Comparison of ENCODE assay signal across 8 mouse cellular contexts in the genomic region with DNA sequence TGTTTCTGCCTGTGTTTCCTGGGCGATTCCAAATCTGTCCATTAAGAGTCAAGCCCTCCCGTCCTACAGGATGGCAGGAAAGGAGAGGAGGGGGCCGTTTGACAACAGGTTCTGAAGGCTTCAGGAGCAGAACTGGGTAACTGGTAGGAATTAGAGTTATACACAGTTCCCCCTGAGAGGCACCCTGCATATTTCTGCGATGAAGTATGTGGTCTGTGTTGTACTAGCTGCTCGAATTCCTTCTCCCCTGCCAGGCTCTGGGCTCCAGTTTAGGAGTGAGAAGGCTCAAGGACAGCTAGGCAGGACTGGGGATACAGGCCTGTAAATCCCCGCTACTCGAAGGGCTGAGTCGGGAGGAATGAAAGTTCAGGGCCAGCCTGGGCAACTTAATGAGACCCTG. TPM values are rescaled to one million over a fixed set of nuclear protein-coding genes. Genes with fewer than 3 reads are reported as not detected.
DNase-seq lines count a peak whose midpoint lies in the region; ATAC-seq and TF ChIP-seq lines count a peak whose summit lies in the region.

No protein-coding gene starts in this region.

- ATAC-seq in limb, embryonic 12.5 days (ENCODE audit: insufficient number of reproducible peaks, insufficient read depth, low FRiP score, low TSS enrichment, low read depth): peak; percentile 23; the same call in 1 of the 2 replicates
- no peak for ATAC-seq in inflammation-experienced regulatory T-cells, adult 6 months

- H3K9me3 ChIP-seq in ES-E14 (ENCODE audit: control insufficient read depth, insufficient read depth, low read depth, low read length): no peaks in the 10 kb centered on the region
- no peaks in the 10 kb centered on the region for H3K9me3 ChIP-seq in limb, embryonic 12.5 days

- peak overlapping the region; percentile 26 for H3K4me2 ChIP-seq in limb, embryonic 12.5 days

- in situ Hi-C loops in ES-E14 (cut with MboI; ENCODE audit: low sequenced_read_pairs in 2 of 2, unreplicated experiment in 2 of 2): no loop called here

- peak overlapping the region; percentile 32; the same call in 1 of the 2 replicates for H3K9ac ChIP-seq in ES-E14 (ENCODE audit: insufficient read depth, low read depth, low read length, poor library complexity, severe bottlenecking)
- H3K9ac ChIP-seq in limb, embryonic 12.5 days (replicated peaks): peak overlapping the region; percentile 9

- H3K27me3 ChIP-seq in limb, embryonic 12.5 days: no peaks in the 10 kb centered on the region

- peaks cover 27 to 31% of the 10 kb centered on the region in 2 experiments for H3K4me1 ChIP-seq in ES-E14 (ENCODE audit: control insufficient read depth in 2 of 2, insufficient read depth in 2 of 2, low read length in 2 of 2, poor library complexity in 1 of 2)
- peaks cover 46% of the 10 kb centered on the region for H3K4me1 ChIP-seq in limb, embryonic 12.5 days (replicated peaks)

- no peaks in the 10 kb centered on the region for H3K36me3 ChIP-seq in ES-E14 (ENCODE audit: control insufficient read depth, insufficient read depth, low read length, poor library complexity, severe bottlenecking)
- no peaks in the 10 kb centered on the region for H3K36me3 ChIP-seq in limb, embryonic 12.5 days

- no peak overlapping the region; a peak in 1 of 4 replicates for H3K4me3 ChIP-seq in ES-E14 (ENCODE audit: insufficient read depth in 1 of 2, low read depth in 1 of 2, low read length in 2 of 2, poor library complexity in 1 of 2, severe bottlenecking in 1 of 2)
- H3K4me3 ChIP-seq in limb, embryonic 12.5 days (replicated peaks): no peak overlapping the region

- peak; percentile 59 for DNase-seq in gastrocnemius, adult 18-20 months (ENCODE audit: low spot score)
- DNase-seq in gastrocnemius, postnatal 36 days: no peak
- no peak for DNase-seq in ES-E14 (ENCODE audit: low read depth, low spot score)
- DNase-seq in heart, adult 9 months (ENCODE audit: low spot score in 2 of 2): peak; percentile 55 to 62
- DNase-seq in yolk sac, embryonic 10.5 days (ENCODE audit: low spot score): peak; percentile 43
- no peak for DNase-seq in right cerebral cortex, adult 2 months (ENCODE audit: low spot score in 2 of 2)

- peak overlapping the region; percentile 3; the same call in 1 of the 2 replicates for H3K27ac ChIP-seq in ES-E14 (ENCODE audit: insufficient read depth, low read depth, low read length, poor library complexity, severe bottlenecking)
- peak overlapping the region; percentile 92 for H3K27ac ChIP-seq in limb, embryonic 12.5 days

- intact Hi-C loops in gastrocnemius, postnatal 36 days (cut with DNase I): no loop called here

- WGBS in limb, embryonic 12.5 days: 32% methylated on average over 8 of the region's 8 CpGs

TF ChIP-seq in ES-E14, 5 proteins besides CTCF, POLR2A, EP300 and RAD21:
- no peak for TF ChIP-seq ZC3H11A (IDR thresholded peaks at IDR 0.05; ENCODE audit: borderline replicate concordance, low read depth, low read length)

RNA-seq across cellular contexts. Expression of a gene that starts 13.4 kb away (rescaled TPM):
- total RNA-seq in gastrocnemius, adult 18-20 months (2021): 10 to 100 TPM; 18.5 to 20.1 TPM
- 10 to 100 TPM; 31.4 to 31.5 TPM for total RNA-seq in gastrocnemius, postnatal 36 days (2021)
- total RNA-seq in ES-E14 (2012; rRNA removed): 125 and 131 TPM in 2 replicates
- 323 and 348 TPM in 2 replicates for polyA plus RNA-seq in limb, embryonic 12.5 days (2016; fragmentation: Nextera tagmentation; extraction: Ambion mirVana)
- 100 to 1,000 TPM; 124 to 141 (median 130) TPM for polyA plus RNA-seq in inflammation-experienced regulatory T-cells, adult 6 months (2017; shearing (Covaris generic))

RNA-seq across cellular contexts. Expression of a gene that starts 16.1 kb away (rescaled TPM):
- total RNA-seq in gastrocnemius, adult 18-20 months (2021): 10 to 100 TPM in 1 of 2 experiments, 1 to 10 TPM in 1; 9.2 to 12.1 TPM
- total RNA-seq in gastrocnemius, postnatal 36 days (2021): 10 to 100 TPM; 10.4 to 12.8 TPM
- 40.0 and 58.6 TPM in 2 replicates for total RNA-seq in ES-E14 (2012; rRNA removed)
- polyA plus RNA-seq in limb, embryonic 12.5 days (2016; fragmentation: Nextera tagmentation; extraction: Ambion mirVana): 39.0 and 40.3 TPM in 2 replicates
- 10 to 100 TPM; 56.9 to 80.8 (median 70.0) TPM for polyA plus RNA-seq in inflammation-experienced regulatory T-cells, adult 6 months (2017; shearing (Covaris generic))

Comparison
In these comparisons a context has a peak if more than half of its experiments do, and no peak if none do; other contexts are left out.
1. DNase-seq: peak in gastrocnemius, adult 18-20 months (single experiment), heart, adult 9 months (2 of 2) and yolk sac, embryonic 10.5 days (single experiment); none in gastrocnemius, postnatal 36 days (0 of 2), ES-E14 (single experiment) and right cerebral cortex, adult 2 months (0 of 2).